Mouse (Mus musculus): Measurements from ENCODE around the gene Bcl2a1b. TPM values are rescaled to one million over a fixed set of nuclear protein-coding genes. Genes with fewer than 3 reads are reported as not detected.

Gene Bcl2a1b
- 21.0 TPM for total RNA-seq (2023)

DNA sequence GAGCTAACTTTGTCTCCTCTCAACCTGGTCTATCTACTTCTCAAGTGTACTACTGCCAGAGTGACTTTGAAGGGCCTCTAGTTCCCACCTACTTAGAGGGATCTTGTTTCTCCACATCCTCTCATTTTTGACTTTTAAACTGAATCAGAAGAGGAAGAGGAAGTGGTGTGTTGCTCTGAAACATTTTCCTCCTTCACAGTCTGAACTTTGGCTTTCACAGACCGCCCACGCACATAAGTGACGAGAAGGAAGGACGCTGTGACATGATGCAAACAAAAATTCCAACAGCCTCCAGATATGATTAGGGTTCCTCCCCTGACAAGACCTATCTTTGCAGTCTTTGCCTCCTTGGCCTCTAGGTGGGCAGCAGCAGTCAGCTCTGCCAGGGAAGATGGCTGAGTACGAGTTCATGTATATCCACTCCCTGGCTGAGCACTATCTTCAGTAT lies at the start of gene Bcl2a1b, which contains the start of gene Gm29094:
TSS of gene Bcl2a1b (plus strand) at position 241 of the 448 bp plus-strand sequence.
TSS of gene Gm29094 (plus strand) at position 411 of the 448 bp plus-strand sequence.

GRCm38 (mm10) chr9:89210353-89211064 lies 11.5 kb downstream of the Bcl2a1b start, which contains the start of gene Mthfs:
Gene Mthfs, plus strand, starts transcription at chr9:89210676.

Other genes with a start within 250 kb of the Bcl2a1b start
- 13.5 TPM for gene Bcl2a1a, start 242.3 kb upstream of the Bcl2a1b start, total RNA-seq (2023)
- not detected for gene Trim43b, start 106.4 kb upstream of the Bcl2a1b start, total RNA-seq (2023)
- gene Gm29094, start 170 bp downstream of the Bcl2a1b start, total RNA-seq (2023), result not detected
- 28.4 TPM for gene Mthfs, start 11.5 kb downstream of the Bcl2a1b start, total RNA-seq (2023)